Mouse (Mus musculus): ENCODE measurements around the gene Clec4a1.

Gene Clec4a1

DNA sequence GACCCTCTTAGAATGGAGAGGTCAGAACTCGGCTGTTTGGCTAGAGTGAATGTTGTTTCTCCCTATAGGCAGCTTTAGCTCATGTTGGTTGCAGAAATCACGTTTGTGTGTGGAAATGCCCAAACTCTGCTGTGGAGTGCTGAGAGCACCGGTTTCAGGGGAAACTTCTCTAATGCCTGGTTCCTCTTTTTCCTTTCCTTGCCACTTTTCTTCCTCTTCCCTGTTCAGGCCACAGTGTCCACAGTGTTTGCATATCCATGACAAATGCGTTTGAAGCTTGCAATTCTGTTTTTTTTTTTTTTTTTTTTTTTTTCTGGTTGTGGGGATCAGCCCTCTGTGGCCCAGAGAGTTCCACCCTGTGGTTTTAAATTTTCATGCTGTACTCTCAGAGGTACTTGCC, at the start of gene Clec4a1:
Gene Clec4a1, plus strand, starts transcription at position 398 of the 400 bp plus-strand sequence.
- no peak for DNase-seq

DNA sequence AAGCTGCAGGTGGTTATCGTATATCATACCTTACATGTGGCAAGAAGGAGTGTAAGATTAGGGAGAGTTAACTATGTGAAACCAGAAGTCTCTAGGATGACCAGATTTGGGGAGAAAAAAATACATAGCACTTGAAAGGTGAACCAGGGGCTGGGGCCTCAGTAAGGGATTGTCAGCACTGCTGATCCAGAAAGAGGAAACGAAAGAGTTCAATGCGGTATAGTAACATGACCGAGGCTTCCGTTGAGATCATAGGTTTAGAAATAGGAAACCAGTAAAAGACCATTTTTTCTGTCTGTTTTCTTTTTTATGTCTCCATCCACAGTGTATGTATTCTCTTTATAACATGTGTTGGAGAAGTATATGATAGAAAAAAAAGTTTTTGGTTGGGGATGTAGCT, 48.8 kb upstream of the Clec4a1 start:
- DNase-seq, result no peak

- DNase-seq, result peak; percentile 97
Measured at GRCm38 (mm10) chr6:122873871-122874719, 47.6 kb upstream of the Clec4a1 start, which contains the start of gene Necap1. TSS of gene Necap1 (plus strand) at chr6:122874474.

DNA sequence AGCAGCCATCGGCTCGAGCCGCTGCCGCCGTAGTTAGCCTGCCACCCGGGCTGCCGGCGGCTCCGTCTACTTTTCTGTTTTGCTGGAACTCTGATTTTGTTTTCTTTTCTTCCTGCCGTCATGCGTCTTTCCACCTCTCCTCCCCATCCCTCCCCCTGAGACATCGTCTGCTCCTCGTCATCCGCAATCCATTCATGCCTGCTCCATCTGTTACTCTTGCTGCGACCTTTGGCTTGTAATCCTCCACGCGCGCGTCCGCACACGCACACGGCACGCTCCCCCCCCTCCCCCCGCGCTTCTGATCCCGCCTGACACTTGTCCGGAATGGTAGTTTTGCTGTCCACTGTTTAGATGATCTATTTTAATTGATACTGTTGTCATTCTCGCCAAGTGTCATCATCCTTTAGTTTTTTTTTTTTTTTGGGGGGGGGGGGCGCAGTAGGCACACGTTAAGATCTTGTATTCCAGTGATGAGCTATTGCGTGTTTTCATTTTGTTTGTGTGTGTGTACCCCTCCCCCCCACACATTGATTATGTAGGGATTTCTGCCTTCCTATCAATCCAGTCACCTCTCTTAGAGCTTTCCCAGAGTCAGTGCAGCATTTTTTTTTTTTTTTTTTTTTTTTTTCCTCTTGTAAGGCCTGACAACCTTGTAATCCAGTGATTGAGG, 46.8 kb upstream of the Clec4a1 start:
- DNase-seq, result peak; percentile 30

DNA sequence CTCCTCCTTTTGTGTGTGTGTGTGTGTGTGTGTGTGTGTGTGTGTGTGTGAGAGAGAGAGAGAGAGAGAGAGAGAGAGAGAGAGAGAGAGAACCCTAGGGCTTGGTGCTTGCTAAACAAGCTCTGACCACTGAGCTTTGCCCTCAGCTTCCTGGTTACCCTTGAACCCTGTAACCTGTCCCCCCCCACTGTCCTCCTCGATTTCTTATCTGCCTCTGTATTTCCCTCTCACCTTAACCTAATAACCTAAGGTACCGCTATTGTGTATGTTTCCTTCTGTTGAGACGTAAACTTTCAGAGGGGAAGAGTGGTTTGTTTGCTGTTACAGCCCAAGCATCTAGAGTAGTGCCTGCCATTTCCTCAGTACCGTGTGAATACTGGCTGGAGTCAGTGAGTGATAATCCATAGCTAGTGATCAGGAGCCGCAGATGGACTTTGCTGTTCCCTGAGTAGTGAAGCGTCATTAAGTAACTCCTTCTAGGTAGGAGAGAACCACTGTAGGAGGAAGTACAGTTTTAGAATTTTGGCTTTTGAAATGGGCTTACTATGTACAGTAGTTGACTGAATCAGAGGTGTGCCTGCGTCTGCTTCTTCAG, 42.4 kb upstream of the Clec4a1 start:
- DNase-seq, result no peak

GRCm38 (mm10) chr6:122879781-122880505, 41.7 kb upstream of the Clec4a1 start:
- DNase-seq, result no peak

GRCm38 (mm10) chr6:122881287-122881686, 40.4 kb upstream of the Clec4a1 start:
- DNase-seq, result no peak

DNA sequence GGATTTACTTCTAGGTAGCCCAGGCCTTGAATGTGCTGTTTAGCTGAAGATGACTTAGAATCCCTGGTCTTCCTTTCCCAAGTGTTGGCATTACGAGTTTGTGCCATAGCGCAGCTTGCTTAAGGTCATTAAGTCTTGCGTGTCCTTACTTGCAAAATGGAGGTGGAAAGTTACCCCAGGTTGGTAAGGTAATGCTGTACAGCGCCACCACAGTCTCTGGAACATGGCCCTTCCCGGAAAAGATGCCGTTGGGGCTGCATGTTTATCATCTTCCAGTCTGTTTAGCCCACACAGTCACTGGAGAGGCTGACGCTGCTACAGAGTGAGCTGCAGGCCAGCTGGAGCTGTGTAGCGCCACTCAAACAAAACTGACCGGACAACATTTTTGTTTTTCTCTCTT, 38.0 kb upstream of the Clec4a1 start:
- DNase-seq, result no peak

DNA sequence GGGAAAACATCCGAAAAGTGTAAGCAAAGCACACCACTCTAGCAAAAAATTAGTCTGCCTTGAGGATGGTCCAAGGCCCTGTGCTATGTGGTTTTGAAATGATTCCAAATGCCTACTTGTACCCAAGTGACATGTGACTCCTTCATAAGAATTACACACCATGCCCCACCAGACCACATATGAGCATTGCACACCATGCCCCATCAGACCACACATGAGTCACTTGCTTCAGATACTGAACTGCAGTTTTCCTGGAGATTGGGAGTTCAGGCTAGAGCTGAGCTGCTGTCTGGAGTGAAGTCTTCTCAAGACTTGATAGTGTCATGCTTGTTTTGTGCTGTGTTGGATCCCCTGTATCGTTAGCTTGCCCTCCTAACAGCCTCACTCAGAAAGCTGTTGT, 32.0 kb upstream of the Clec4a1 start:
- DNase-seq, result no peak

DNA sequence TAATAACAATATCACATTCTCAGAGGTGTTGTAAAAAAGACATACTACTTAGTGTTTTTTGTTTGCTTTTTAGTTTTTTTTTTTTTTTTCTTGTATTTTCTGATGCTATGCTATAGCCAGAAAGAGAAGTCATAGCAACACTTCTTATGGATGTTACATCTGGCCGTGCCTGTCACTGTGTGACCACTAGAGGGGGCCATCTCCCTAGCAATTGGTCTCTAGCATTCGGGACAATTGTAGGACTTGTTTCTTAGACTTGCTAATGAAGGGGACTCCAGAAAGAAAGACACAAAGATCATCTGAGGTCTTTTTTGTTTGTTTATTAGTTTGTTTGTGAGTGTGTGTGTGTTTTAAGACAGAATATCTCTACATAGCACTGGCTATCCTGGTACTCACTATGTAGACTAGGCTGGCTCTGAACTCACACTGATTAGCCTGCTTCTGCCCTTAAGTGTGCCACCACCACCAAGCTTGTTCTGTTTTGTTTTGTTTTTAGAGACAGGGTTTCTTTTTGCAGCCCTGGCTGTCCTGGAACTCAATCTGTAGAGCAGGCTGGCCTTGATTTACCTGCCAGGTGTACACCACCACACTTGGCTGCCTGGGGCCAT, 29.1 kb upstream of the Clec4a1 start:
- peak; percentile 71 for DNase-seq

GRCm38 (mm10) chr6:122919922-122920321, 1.7 kb upstream of the Clec4a1 start:
- DNase-seq, result no peak

DNA sequence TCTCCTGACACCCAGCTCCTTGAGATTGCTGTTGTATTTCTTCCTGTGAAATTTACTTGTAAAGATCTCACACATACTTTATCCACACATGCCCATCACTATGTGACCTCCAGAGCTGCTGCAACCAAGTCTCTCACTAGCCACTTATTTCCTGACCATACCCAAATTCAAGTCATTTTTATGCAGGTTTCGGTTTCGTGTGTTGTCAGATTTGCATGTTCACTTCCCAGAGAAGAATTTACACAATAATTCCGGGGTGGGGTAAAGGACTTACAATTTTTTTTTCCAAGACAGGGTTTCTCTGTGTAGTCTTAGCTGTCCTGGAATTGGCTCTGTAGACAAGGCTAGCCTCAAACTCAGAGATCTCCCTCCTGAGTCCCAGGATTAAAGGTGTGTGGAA, 13.2 kb downstream of the Clec4a1 start:
- no peak for DNase-seq

GRCm38 (mm10) chr6:122939618-122940017, 18.0 kb downstream of the Clec4a1 start:
- DNase-seq, result no peak

- no peak for DNase-seq
Measured at GRCm38 (mm10) chr6:122946760-122947159, 25.1 kb downstream of the Clec4a1 start.

DNA sequence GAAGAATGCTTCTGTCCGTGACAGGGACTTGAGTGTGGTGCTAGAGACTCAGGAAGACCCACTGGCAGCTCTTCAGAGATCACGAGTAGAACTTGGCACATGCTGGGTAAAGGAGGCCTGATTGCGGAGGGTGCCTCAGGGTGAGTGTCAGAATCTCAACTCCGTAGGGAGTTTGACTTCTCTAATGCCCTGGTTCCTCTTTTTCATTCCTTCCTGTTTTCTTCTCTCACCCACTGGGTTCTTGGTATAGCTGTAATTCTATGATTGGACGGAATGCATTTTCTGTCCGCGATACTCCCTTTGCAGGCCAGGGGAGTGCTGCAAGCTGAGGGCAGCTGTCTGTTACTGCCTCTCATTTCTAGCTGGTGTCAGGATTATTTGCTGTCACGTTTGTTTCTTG, 30.8 kb downstream of the Clec4a1 start, which contains the start of gene Clec4a3:
Gene Clec4a3, plus strand, starts transcription at position 115 of the 400 bp plus-strand sequence.
- DNase-seq, result no peak

DNA sequence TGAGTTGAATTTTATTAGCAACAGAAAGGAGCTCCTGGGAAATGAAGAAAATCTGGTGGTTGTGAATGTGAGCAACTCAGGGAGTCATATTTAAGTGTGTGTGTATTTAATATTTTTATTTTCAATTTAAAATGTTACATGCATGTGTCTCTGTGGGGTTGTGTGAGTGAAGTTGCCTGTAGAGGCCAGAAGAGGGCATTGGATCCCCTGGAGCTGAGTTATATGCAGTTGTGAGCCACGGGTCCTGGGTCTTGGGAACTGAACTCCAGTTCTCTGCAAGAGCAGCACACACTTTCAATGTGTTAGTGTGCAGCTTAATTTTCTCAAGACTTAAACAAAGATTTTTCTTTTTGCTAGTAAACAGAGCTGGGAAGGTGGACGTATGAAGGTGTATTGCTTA, 42.9 kb downstream of the Clec4a1 start:
- no peak for DNase-seq

- no peak for DNase-seq
Measured at GRCm38 (mm10) chr6:122969048-122969447, 47.4 kb downstream of the Clec4a1 start.
